Mouse (Mus musculus) liver, postnatal 0 days (tissue): ENCODE measurements around the gene Kalrn. TPM values are rescaled to one million over a fixed set of nuclear protein-coding genes. Genes with fewer than 3 reads are reported as not detected.
A peak's percentile ranks its signal among the peaks of the same experiment; 100 is the strongest.
"Not testable (repeated sequence)": the region's sequence is repeated elsewhere in the genome, so short reads cannot be mapped to it uniquely, and the experiment has no call there.

Source experiments
- ATAC-seq: fragments of 200-750 bp; cut with Nextera tagmentation; 2 replicates; pipeline ENCODE4 v1.8.0; 2017; ENCODE audit warnings: mild to moderate bottlenecking, moderate library complexity
- DNase-seq: peaks from one replicate; pipeline ENCODE4 v3.0.0-alpha.2; 2016
- H3K27ac ChIP-seq: fragments of 300-500 bp; sonication (generic); 2 replicates; pipeline ENCODE4 v1.5.1; 2014; ENCODE audit warnings: antibody characterized with exemption, moderate library complexity, mild to moderate bottlenecking, low read depth
- H3K27me3 ChIP-seq: fragments of 300-500 bp; sonication (generic); 2 replicates; pipeline ENCODE4 v1.6.1; 2014; ENCODE audit warnings: low read length, control low read depth, mixed read lengths; ENCODE audit not compliant: insufficient read depth
- H3K36me3 ChIP-seq: fragments of 300-500 bp; sonication (generic); replicated peaks from 2 replicates; pipeline ENCODE4 v1.6.1; 2014; ENCODE audit warnings: mild to moderate bottlenecking, control low read depth, low read length, moderate library complexity, mixed read lengths; ENCODE audit not compliant: insufficient read depth
- H3K4me1 ChIP-seq: fragments of 300-500 bp; sonication (generic); 2 replicates; pipeline ENCODE4 v1.6.1; 2014; ENCODE audit warnings: antibody characterized with exemption, mild to moderate bottlenecking, control low read depth; ENCODE audit not compliant: insufficient read depth
- H3K4me2 ChIP-seq: fragments of 300-500 bp; sonication (generic); 2 replicates; pipeline ENCODE4 v1.6.1; 2014; ENCODE audit warnings: low read depth, mild to moderate bottlenecking, low read length, moderate library complexity, mixed read lengths
- H3K4me3 ChIP-seq: fragments of 300-500 bp; sonication (generic); 2 replicates; pipeline ENCODE4 v1.5.1; 2014; ENCODE audit warnings: low read depth, low read length
- H3K9ac ChIP-seq: fragments of 300-500 bp; sonication (generic); replicated peaks from 2 replicates; pipeline ENCODE4 v1.6.1; 2014; ENCODE audit warnings: mild to moderate bottlenecking, moderate library complexity
- H3K9me3 ChIP-seq: fragments of 300-500 bp; sonication (generic); 2 replicates; pipeline ENCODE4 v1.6.1; 2016; ENCODE audit warnings: mild to moderate bottlenecking, control low read depth, low read length, mixed read lengths
- CTCF ChIP-seq: sonication (generic); IDR thresholded peaks from 2 replicates; pipeline ENCODE4 v1.5.1; 2016; ENCODE audit warnings: antibody characterized with exemption, low read depth
- EP300 ChIP-seq: IDR thresholded peaks from 2 replicates; pipeline ENCODE4 v1.6.1; 2016; ENCODE audit warnings: antibody characterized with exemption, low read depth, mild to moderate bottlenecking
- WGBS: fragments of 180-500 bp; shearing (Covaris S2); extraction: QIAGEN DNeasy Blood & Tissue Kit; methylation state at CpG from one replicate; pipeline ENCODE4 v1.1.7; 2014; ENCODE audit not compliant: insufficient replicate concordance; 5-methylcytosine and 5-hydroxymethylcytosine counted together
- polyA plus RNA-seq: library from polyadenylated mRNA; unstranded; fragments of >200 nt; fragmentation: Nextera tagmentation; extraction: Ambion mirVana; gene quantifications from 2 replicates; pipeline ENCODE4 v1.2.1, GENCODE M21; 2015

Gene Kalrn
- polyA plus RNA-seq, 1 experiment from 2014 or later, result 16.7 TPM

DNA sequence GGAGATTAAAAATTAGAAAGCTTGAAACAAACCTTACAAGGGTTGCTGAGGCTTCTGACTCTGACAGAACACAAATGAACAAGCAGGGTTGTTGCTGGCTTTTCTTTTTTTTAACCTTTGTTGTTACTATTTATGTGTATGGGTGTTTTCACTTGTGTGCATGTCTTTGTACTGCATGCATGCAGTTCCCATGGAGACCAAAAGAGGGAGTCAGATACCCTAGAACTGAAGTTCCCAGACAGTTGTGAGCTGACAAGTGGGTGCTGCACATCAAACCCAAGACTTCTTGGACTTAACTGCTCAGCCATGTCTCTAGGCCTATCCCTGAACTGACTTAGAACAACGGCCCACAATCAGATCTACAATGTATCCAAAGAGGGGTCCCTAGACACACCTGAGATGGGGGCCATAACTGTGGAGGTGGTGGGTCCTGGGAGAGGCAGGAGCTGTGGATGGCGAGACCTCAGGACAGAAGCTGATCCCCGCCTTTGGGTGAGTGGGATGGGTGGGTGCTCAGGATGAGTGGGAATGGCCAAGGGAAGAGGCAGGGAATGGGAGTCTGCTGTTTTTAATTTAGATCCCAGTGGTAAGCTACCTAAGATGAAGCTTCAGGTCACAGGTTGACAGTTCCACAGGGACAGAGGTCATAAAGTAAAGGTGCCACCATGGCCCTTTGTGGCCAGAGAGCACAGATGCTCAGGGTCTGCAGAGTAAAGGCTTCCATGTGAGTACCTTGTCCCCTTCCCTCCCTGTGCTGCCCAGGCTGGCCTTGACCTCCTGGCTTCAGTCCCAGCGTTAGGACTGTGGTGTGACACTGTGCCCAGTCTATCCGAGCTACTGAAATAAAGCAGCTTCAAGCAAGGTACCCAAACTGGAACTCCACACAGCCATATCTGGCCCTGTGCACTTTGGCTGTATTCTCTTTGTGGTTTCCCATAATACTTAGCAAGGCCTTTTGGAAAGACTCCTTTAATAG lies 490.6 kb downstream of the Kalrn start:
- ATAC-seq, result 0 out of 2 replicates have a peak, but pooled peaks have one; percentile 8
- H3K4me2 ChIP-seq, result no peak overlapping the region
- H3K4me3 ChIP-seq, result no peak overlapping the region
- TF ChIP-seq EP300 (no peak), CTCF (peak; percentile 46)
- H3K36me3 ChIP-seq, result no peaks in the 10 kb centered on the region
- no peak for DNase-seq
- peak overlapping the region; percentile 84; the same call in 1 of the 2 replicates for H3K27ac ChIP-seq
- H3K9me3 ChIP-seq, result no peaks in the 10 kb centered on the region
- peaks cover 16% of the 10 kb centered on the region for H3K4me1 ChIP-seq
- whole genome bisulfite sequencing, result 75% methylated on average over 5 of the region's 5 CpGs
- H3K9ac ChIP-seq, result no peak overlapping the region
- H3K27me3 ChIP-seq, result no peaks in the 10 kb centered on the region

- 75% methylated on average over 19 of the region's 19 CpGs for WGBS
- Histone ChIP-seq H3K36me3 (no peaks in the 10 kb centered on the region), H3K4me3 (no peak overlapping the region), H3K9me3 (no peaks in the 10 kb centered on the region), H3K27me3 (no peaks in the 10 kb centered on the region), H3K9ac (no peak overlapping the region), H3K4me2 (no peak overlapping the region), H3K4me1 (peaks cover 16% of the 10 kb centered on the region), H3K27ac (0 out of 2 replicates have a peak overlapping the region, but pooled peaks have one; percentile 39)
- no peak for DNase-seq
- no peak for TF ChIP-seq CTCF
- TF ChIP-seq EP300, result no peak
- ATAC-seq, result no peak
Measured at GRCm38 (mm10) chr16:34081683-34082438, 491.5 kb downstream of the Kalrn start.

DNA sequence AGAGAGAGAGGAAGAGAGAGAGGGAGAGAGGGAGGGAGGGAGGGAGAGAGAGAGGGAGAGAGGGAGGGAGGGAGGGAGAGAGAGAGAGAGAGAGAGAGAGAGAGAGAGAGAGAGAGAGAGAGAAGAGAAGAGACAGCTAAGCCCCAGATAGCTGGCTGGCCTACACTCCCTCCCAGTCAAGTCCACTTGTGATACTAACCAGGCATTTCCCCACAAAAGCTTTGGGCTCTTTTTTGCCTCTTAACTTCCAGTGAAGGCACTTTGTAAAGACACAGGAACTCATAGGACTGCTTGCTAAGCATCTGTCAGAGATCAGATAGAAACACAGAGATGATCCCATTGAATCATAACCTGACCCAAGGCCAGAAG lies 492.0 kb downstream of the Kalrn start:
- H3K27ac ChIP-seq, H3K4me2 ChIP-seq: not testable (repeated sequence)
- H3K4me1 ChIP-seq, result peaks cover 16% of the 10 kb centered on the region

GRCm38 (mm10) chr16:34080818-34081217 lies 492.5 kb downstream of the Kalrn start:
- no peak for ATAC-seq
- no peaks in the 10 kb centered on the region for H3K27me3 ChIP-seq
- no peaks in the 10 kb centered on the region for H3K36me3 ChIP-seq
- H3K4me3 ChIP-seq, result no peak overlapping the region
- no peak overlapping the region for H3K4me2 ChIP-seq
- H3K9ac ChIP-seq, result no peak overlapping the region
- no peak overlapping the region for H3K27ac ChIP-seq
- WGBS, result 74% methylated on average over 6 of the region's 6 CpGs
- TF ChIP-seq EP300 (no peak), CTCF (no peak)
- H3K9me3 ChIP-seq, result no peaks in the 10 kb centered on the region
- peaks cover 16% of the 10 kb centered on the region for H3K4me1 ChIP-seq
- DNase-seq, result no peak

More for the DNA sequence above, 492.0 kb downstream of the Kalrn start:
- not testable (repeated sequence) for H3K27me3 ChIP-seq, H3K4me3 ChIP-seq, H3K36me3 ChIP-seq, H3K9ac ChIP-seq, DNase-seq, H3K9me3 ChIP-seq, ATAC-seq

GRCm38 (mm10) chr16:34079511-34079910 lies 493.8 kb downstream of the Kalrn start:
- no peak overlapping the region for H3K4me2 ChIP-seq
- WGBS, result 70% methylated on average over 4 of the region's 4 CpGs
- no peaks in the 10 kb centered on the region for H3K27me3 ChIP-seq
- TF ChIP-seq EP300, result no peak
- TF ChIP-seq CTCF, result no peak
- DNase-seq (no peak), ATAC-seq (no peak)
- no peak overlapping the region for H3K27ac ChIP-seq
- H3K9me3 ChIP-seq, result no peaks in the 10 kb centered on the region
- H3K4me3 ChIP-seq, result no peak overlapping the region
- no peaks in the 10 kb centered on the region for H3K36me3 ChIP-seq
- H3K9ac ChIP-seq, result no peak overlapping the region; the same call in 1 of the 2 replicates
- peaks cover 14% of the 10 kb centered on the region for H3K4me1 ChIP-seq

DNA sequence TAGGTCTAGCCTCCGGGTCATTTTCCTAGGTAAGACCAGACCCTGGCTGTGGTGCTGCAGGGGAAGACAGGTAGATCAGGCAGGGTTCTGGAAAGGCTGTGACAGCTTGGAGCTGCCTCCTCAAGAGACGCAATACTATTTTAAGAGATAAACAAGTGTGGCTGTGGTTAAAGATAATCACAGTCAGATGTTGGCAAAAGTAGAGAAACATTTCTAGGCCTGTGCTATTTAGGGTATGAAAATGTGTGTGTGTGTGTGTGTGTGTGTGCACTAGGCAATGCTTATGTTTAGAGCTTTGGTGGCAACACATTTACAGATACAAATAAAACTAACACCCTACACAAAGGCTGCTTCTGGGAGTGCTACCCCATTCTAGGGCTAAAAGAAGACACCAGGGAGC lies 494.6 kb downstream of the Kalrn start:
- DNase-seq (no peak), ATAC-seq (no peak)
- TF ChIP-seq EP300 (no peak), CTCF (no peak)

More for the DNA sequence above, 494.6 kb downstream of the Kalrn start:
- Histone ChIP-seq H3K27ac (no peak overlapping the region), H3K27me3 (no peaks in the 10 kb centered on the region), H3K9ac (no peak overlapping the region), H3K36me3 (no peaks in the 10 kb centered on the region), H3K4me3 (no peak overlapping the region), H3K4me2 (no peak overlapping the region), H3K9me3 (no peaks in the 10 kb centered on the region), H3K4me1 (peaks cover 13% of the 10 kb centered on the region)
- 67% methylated on average over 2 of the region's 2 CpGs for WGBS
